Mouse (Mus musculus): ENCODE results near the gene Pcdh8.

Gene Pcdh8

DNA sequence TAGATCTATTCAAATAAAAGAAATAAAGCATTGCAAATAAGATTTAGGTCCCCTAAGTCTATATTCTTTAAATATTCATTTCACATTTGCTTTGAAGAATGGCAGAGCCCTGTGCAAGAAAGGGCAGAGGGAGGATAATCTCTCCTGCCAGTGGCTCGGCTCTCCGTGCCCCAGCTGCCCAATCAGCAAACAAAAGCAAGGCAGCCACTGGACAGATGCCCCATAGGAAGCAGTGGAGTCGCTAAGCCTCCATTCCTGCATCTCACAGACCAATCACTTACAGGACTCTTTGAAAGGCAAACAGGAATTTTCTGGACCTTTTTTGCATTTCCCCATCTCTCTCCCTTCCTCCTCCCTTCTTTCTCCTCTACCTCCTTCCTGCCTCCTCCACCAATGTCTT is 17.0 kb downstream of the Pcdh8 start:
- DNase-seq (ENCODE audit: low read depth in 1 of 2, low spot score in 2 of 2) = no peak

DNA sequence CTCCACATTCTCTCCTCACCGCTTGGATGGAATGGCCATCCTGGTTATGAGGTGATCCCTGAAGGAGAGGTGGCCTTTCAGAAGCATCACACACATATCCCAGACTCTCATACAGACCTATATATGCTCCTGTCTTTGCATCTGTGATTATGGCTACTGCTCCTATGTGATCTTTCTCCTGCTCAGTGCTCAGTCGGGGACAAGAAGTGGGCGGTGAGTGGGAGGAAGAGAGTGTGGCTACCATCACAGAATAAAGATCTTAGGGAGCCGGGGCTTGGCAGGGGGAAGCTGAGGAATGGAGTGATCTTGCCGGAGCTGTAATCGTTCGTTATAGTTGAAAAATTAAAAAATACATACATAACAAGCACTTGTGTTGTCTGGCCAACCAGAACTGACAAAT is 17.4 kb downstream of the Pcdh8 start:
- no peak for DNase-seq (ENCODE audit: low read depth in 1 of 2, low spot score in 2 of 2)

DNA sequence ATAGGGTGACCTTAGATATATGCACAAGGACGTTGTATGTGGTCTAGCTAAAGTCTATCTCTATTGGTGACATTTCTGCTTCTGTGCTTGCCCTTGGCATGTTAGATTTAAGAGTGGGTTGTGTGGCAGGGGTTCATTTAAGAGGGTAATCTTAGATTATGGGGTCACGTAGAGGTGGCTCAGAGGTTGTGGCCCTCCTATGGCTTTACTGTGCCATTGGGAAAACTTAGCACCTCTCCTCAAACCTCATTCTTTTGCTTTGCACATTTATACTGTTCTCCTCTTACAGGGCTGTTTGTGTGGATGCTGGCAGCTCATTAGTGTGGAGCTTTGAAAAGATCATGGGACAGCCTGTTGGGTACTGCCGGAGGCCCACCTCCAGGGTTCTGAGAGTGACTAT is 30.6 kb downstream of the Pcdh8 start:
- no peak for DNase-seq (ENCODE audit: low read depth in 1 of 2, low spot score in 2 of 2)

DNA sequence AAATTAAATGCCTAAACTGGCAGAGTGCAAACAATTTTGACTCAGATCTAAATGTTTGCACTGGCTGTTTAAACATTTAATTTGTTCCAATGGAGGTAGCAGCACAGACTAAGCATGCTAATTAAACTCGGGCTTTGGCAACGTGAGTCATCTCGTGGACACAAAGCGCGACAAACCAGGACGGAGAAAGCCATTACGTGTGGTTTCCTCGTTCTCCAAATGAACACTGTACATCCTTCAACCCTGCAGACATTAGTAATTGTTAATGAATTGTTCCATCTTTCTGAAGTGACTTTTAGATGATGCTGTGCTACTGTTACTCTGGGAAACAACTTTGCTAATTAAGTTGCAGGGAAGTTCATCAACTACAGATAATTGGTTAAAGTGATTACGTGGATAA is 32.7 kb downstream of the Pcdh8 start:
- no peak for DNase-seq (ENCODE audit: low read depth in 1 of 2, low spot score in 2 of 2)

DNA sequence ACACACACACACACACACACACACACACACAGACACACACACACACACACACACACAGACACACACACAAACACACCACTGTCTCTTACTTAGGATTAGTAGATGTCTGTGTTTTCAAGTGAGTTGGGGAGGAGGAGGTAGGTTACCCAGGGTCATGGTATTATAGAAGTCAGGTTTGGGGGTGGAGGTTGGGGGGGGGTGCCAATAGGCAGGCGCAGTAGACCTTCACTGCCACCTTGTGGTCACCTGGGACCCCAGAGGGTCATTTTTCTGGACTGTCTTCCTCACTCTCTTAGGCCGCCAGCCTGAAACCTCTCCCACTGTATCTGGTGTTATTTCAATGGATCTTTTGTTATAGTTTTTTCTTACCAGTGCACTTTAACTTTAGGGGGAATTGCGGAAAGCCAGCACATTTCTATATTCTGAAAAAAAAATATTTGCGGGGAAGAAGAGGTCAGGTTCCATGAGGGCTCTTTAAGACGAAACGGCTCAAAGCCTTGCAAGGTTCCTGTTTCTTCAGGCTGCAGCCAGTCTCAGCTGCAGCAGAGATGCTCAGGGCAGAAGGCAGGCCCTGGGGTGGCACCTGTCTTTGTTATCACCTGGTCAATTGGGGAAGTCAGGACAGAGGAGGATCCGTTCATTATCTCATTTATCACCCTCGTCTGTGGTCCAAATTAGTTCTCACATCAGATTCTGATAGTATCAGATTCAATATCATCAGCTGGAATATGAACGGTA is 33.3 kb downstream of the Pcdh8 start:
- DNase-seq (ENCODE audit: low read depth in 1 of 2, low spot score in 2 of 2) = no peak

DNA sequence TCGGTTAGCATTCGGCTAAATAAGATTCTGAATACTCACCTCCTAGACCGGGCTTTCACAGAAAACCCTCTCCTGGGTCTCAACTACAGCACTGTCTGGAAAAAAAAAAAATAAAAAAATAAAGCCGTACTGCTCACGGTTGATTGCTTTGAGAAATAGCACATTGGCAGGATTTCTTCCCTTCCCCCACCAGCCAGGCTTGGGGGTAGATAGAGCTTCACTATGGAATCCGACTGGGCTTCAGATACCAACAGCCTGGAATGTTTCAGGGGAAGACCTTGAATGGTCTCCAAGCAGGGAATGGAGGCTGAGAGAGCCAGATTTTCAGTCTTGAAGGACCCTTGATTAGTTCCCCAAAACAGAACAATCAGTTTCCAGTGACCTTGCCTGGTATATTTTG is 34.3 kb downstream of the Pcdh8 start:
- no peak for DNase-seq (ENCODE audit: low read depth in 1 of 2, low spot score in 2 of 2)

DNA sequence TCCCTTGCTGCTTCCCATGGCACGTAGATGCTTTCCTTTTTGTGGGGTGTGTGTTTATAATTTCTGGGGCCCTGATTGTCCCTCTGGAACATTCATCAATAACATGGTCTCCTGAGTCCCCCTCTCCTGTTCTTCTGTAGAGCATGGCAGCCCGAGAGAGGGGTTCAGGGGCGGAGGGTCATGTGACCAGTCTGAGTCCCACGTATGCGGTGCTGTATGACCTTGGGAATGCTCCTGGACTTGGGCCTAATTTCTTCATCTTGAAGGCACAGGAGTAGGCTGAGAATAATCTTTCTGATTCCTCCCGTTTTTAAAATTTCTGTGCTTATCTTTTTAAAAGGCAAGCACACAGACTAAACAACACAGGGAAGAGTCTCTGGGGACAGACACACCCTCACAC is 37.6 kb downstream of the Pcdh8 start:
- no peak for DNase-seq (ENCODE audit: low read depth in 1 of 2, low spot score in 2 of 2)

DNA sequence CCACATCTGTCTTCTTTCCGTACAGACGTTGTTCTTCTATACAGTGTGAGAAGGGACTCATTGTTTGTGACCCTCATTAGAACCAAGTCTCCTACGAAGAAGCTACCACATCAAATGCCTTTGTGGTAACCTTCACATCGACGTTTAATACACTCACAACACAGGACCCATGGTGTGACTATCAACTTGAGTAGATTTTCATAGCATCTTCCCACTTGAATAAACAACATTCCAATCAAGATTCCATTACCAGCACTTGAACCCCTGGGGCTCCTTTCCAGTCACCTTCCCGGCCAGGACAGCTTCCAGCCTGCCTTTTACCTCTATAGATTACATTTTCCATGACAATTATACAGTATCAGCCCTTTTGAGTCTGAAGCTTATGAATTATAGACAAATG is 42.3 kb downstream of the Pcdh8 start:
- no peak for DNase-seq (ENCODE audit: low read depth in 1 of 2, low spot score in 2 of 2)

DNA sequence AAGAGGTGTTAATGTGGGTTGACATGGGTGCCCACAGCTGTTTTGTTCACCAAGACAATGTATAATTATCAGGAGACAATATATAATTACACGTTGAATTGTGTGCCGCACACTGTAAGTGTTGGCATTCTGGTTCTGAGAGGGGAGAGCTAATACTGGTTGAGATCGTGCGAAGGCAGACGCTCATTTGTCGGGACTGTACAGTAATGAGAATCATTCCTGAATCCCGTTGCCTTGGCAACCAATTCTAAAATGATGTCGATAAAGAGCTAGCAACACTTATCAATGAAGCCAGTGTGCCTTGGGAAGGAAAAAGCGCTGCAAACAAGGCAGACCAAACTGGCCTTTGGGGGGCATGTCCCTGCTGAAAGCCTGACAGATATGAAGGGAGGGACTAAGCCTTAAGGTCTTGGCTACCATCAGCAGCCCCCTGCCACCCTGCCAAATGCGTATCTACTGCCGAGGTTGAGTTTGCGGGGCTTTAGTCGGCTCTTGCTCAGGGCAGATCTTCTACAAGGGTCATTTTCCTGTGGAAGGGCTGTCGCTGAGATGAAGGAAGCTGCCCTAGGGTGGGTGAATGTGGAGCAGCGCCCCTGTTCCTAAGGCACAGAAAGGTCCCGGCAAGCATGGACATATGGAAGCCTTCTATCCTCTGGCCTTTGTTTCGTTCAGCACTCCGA is 47.0 kb downstream of the Pcdh8 start:
- no peak for DNase-seq (ENCODE audit: low read depth in 1 of 2, low spot score in 2 of 2)

DNA sequence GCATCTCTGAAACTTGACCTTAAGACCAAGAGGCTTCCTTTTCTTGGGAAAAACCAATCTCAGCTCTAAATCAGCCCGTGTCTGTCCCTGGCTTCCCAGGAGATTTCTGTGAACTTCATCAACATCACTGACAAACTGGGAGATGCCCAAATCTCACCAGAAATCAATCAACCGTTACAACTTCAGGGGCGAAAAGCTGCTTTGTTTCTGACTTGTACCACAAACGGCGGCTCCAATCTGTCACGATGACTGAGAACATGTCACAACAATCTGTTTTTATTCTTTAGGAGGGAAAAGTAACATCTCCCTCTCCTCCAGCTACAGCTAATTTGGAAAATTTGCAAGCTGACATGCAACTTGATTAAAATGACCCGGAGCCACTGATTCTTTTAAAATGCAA is 48.9 kb downstream of the Pcdh8 start:
- no peak for DNase-seq (ENCODE audit: low read depth in 1 of 2, low spot score in 2 of 2)
